Mouse (Mus musculus) ES-E14 (cell line): ENCODE results near the gene Mgat1.

ENCODE experiments used
- HCFC1 ChIP-seq: IDR thresholded peaks from 2 replicates; pipeline ENCODE4 v1.6.1; 2012; ENCODE audit warnings: low read length, inconsistent platforms, borderline replicate concordance; ENCODE audit not compliant: insufficient read depth
- MAFK ChIP-seq: IDR thresholded peaks from 2 replicates; pipeline ENCODE4 v1.6.1; 2014; ENCODE audit warnings: mild to moderate bottlenecking, low read depth, low read length, inconsistent platforms; ENCODE audit not compliant: insufficient read depth
- ZC3H11A ChIP-seq: IDR thresholded peaks from 2 replicates; pipeline ENCODE4 v1.6.1; 2012; ENCODE audit warnings: low read depth, mild to moderate bottlenecking, inconsistent platforms, low read length, borderline replicate concordance
- ZNF384 ChIP-seq: IDR thresholded peaks from 2 replicates; pipeline ENCODE4 v1.6.1; 2012; ENCODE audit warnings: low read depth, low read length, inconsistent platforms

GRCm38 (mm10) chr11:49287251-49287650 lies 43.3 kb downstream of the Mgat1 start:
- TF ChIP-seq ZNF384 (no peak), MAFK (no peak), ZC3H11A (no peak), HCFC1 (no peak)
